Mouse (Mus musculus) heart, embryonic 16.5 days (tissue): Measurements from ENCODE around the gene Dgki. TPM values are rescaled to one million over a fixed set of nuclear protein-coding genes. Genes with fewer than 3 reads are reported as not detected.

Experiments
- ATAC-seq: fragments of 200-750 bp; cut with Nextera tagmentation; replicated peaks from 2 replicates; pipeline ENCODE4 v1.8.0; 2017; ENCODE audit warnings: moderate number of reproducible peaks; ENCODE audit not compliant: insufficient read depth, low FRiP score; ENCODE audit errors: extremely low read depth
- H3K27ac ChIP-seq: fragments of 300-500 bp; sonication (generic); 2 replicates; pipeline ENCODE4 v1.5.1; 2014; ENCODE audit warnings: mild to moderate bottlenecking, low read length, control low read depth, moderate library complexity
- H3K27me3 ChIP-seq: fragments of 300-500 bp; sonication (generic); 2 replicates; pipeline ENCODE4 v1.6.1; 2014; ENCODE audit warnings: low read length, mixed read lengths; ENCODE audit not compliant: control insufficient read depth, insufficient read depth
- H3K36me3 ChIP-seq: fragments of 300-500 bp; sonication (generic); 2 replicates; pipeline ENCODE4 v1.6.1; 2014; ENCODE audit not compliant: control insufficient read depth, insufficient read depth
- H3K4me1 ChIP-seq: fragments of 300-500 bp; sonication (generic); 2 replicates; pipeline ENCODE4 v1.6.1; 2014; ENCODE audit warnings: low read length, mixed read lengths; ENCODE audit not compliant: control insufficient read depth, insufficient read depth
- H3K4me2 ChIP-seq: fragments of 300-500 bp; sonication (generic); 2 replicates; pipeline ENCODE4 v1.6.1; 2014; ENCODE audit warnings: low read depth, mild to moderate bottlenecking, control low read depth, low read length
- H3K4me3 ChIP-seq: fragments of 300-500 bp; sonication (generic); 2 replicates; pipeline ENCODE4 v1.5.1; 2014; ENCODE audit warnings: mild to moderate bottlenecking, control low read depth, low read length
- H3K9ac ChIP-seq: fragments of 300-500 bp; sonication (generic); 2 replicates; pipeline ENCODE4 v1.6.1; 2014; ENCODE audit warnings: low read length, control low read depth
- H3K9me3 ChIP-seq: fragments of 300-500 bp; sonication (generic); replicated peaks from 2 replicates; pipeline ENCODE4 v1.6.1; 2016; ENCODE audit warnings: low read length; ENCODE audit not compliant: control insufficient read depth
- WGBS: fragments of 180-500 bp; shearing (Covaris S2); extraction: QIAGEN DNeasy Blood & Tissue Kit; methylation state at CpG from one replicate; pipeline ENCODE4 v1.1.7; 2014; 5-methylcytosine and 5-hydroxymethylcytosine counted together
- polyA plus RNA-seq: library from polyadenylated mRNA; unstranded; fragments of >200 nt; fragmentation: Nextera tagmentation; extraction: Ambion mirVana; gene quantifications from 2 replicates; pipeline ENCODE4 v1.2.1, GENCODE M21; 2015

Dgki gene
- polyA plus RNA-seq, 1 experiment from 2014 or later, result 0.47 TPM

DNA sequence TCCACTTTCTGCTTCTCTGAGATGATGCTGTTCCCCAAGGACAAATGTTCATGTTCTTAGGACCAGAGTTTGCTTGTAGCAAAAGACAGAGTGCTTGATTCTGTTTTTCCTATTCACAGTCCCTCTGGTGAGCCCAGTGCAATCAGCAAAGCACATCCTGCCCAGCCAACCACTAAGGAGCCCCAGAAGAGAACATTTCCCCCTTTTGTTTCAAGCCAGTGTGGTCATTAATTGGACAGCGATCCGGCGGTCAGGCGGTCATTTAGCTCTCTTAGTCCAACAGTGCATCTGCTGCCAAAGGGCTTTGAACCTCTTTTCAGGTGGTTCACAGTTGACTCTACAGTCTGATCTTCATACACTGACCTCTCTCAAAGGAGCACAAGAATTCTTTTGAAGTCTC is 10.6 kb upstream of the Dgki start:
- no peak overlapping the region for H3K9ac ChIP-seq
- no peaks in the 10 kb centered on the region for H3K36me3 ChIP-seq
- 75% methylated on average over 4 of the region's 4 CpGs for WGBS
- no peak overlapping the region for H3K27ac ChIP-seq
- no peaks in the 10 kb centered on the region for H3K9me3 ChIP-seq
- H3K4me2 ChIP-seq, result no peak overlapping the region
- no peaks in the 10 kb centered on the region for H3K4me1 ChIP-seq
- no peak overlapping the region for H3K4me3 ChIP-seq
- ATAC-seq, result no peak
- H3K27me3 ChIP-seq, result no peaks in the 10 kb centered on the region

DNA sequence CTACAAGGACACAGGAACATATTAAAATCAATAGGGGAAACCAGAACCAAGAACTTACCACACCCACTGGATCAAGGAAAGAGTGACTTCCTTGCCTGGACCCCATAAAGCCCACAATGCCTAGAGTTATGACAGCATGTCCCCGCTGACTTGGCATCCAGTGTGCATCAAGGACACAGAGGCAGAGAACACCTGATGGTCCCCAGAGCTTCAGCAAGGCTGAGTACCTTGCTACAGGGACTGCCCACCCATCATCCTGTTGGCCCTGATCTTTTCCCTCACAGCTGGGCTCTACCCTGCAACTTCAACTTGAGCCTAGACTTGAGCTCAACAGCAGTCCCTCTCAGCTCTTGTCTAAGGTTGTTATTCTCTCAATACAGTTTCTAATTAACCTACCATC is 6.6 kb upstream of the Dgki start:
- H3K9ac ChIP-seq, result no peak overlapping the region
- WGBS, result 78% methylated on average over 1 of the region's 1 CpGs
- H3K4me1 ChIP-seq, result no peaks in the 10 kb centered on the region
- no peak for ATAC-seq
- no peaks in the 10 kb centered on the region for H3K9me3 ChIP-seq
- H3K4me3 ChIP-seq, result no peak overlapping the region
- no peak overlapping the region for H3K27ac ChIP-seq
- H3K36me3 ChIP-seq, result no peaks in the 10 kb centered on the region
- H3K4me2 ChIP-seq, result no peak overlapping the region
- peaks cover 2% of the 10 kb centered on the region for H3K27me3 ChIP-seq

DNA sequence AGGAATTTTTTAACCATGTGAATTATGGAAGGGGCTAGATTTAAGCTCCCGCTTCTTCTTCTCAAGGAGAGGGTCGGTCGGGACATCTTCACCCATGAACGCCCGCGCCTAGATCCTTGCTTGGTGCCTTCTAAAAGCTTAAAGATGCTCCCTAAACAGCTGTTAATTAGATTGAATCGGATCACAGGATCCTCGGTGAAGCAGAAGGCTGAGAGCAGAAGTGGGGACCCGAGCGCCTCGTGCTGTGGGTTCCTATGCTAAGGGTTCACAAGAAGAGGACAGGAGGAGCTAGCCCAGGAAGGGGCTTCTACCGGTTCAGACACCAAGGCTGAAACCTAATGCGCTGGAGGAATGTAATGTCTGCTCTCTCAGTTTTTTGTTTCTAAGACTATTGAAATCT is 508 bp upstream of the Dgki start:
- Histone ChIP-seq H3K27me3 (peaks cover 41% of the 10 kb centered on the region), H3K27ac (no peak overlapping the region), H3K36me3 (no peaks in the 10 kb centered on the region), H3K4me2 (peak overlapping the region; percentile 96), H3K9me3 (no peaks in the 10 kb centered on the region), H3K4me1 (peaks cover 7% of the 10 kb centered on the region), H3K4me3 (peak overlapping the region; percentile 70; the same call in 1 of the 2 replicates), H3K9ac (no peak overlapping the region)
- ATAC-seq, result no peak
- WGBS, result 16% methylated on average over 13 of the region's 13 CpGs

DNA sequence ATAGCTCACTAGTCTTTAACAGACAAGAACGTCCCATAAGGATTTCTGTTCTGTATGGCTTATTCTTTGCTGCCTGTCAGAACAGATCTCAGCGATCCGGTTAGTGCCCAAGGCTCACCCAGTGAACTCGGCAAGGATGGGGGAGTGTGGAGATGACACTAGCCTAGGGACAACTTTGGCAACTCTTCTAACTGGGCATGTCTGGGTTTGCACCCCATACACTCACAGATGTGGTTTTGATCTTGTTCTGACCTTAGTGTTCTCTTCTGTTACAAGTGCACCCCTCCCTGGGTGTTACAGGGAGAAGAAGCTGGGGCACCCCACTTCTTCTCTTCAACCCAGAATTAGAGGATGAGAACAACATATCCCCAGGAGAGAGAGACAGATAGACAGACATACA is 1.0 kb downstream of the Dgki start:
- no peaks in the 10 kb centered on the region for H3K9me3 ChIP-seq
- no peak overlapping the region for H3K27ac ChIP-seq
- peaks cover 7% of the 10 kb centered on the region for H3K4me1 ChIP-seq
- peak overlapping the region; percentile 70 for H3K4me3 ChIP-seq
- H3K27me3 ChIP-seq, result peaks cover 41% of the 10 kb centered on the region
- H3K4me2 ChIP-seq, result peak overlapping the region; percentile 96
- no peak for ATAC-seq
- H3K36me3 ChIP-seq, result no peaks in the 10 kb centered on the region
- 36% methylated on average over 4 of the region's 4 CpGs for WGBS
- no peak overlapping the region for H3K9ac ChIP-seq

DNA sequence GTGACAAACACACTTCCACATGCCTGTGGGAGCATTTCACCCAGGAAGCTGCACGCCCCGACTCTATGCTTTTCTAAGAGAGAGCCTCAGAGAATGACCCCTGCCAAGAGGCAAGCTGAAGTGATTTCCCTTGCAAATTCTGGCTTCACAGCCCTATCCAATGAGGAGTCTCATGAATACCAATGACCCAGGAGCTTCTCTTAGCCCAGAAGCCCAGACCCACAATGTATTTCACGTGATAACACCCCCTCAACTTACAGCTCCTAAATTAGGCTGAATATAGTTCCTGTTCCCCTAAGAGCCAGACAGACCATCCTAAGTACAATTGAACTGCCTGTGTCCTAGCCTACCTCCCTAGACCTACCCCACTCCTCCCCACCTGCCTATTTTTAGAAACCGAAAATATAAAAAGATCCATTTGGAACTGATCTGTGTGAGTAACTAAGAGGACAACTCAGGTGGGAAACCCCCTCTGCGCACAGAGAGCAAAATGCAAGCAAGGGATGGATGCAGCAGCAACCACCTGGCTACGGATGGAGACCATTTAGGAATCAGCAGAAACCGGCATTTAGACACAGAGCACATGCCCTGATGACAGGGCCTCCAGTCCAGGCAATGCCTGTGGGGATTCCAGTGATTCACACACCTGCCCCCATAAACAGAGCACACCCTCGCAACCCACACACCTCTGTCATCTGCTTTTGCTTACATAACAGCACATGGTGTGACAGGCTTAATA is 2.1 kb downstream of the Dgki start:
- 49% methylated on average over 8 of the region's 8 CpGs for WGBS
- H3K36me3 ChIP-seq, result no peaks in the 10 kb centered on the region
- H3K27me3 ChIP-seq, result peaks cover 41% of the 10 kb centered on the region
- H3K4me1 ChIP-seq, result peaks cover 7% of the 10 kb centered on the region
- H3K27ac ChIP-seq, result no peak overlapping the region
- H3K9ac ChIP-seq, result no peak overlapping the region
- no peak overlapping the region for H3K4me2 ChIP-seq
- H3K4me3 ChIP-seq, result no peak overlapping the region
- no peak for ATAC-seq
- H3K9me3 ChIP-seq, result no peaks in the 10 kb centered on the region

DNA sequence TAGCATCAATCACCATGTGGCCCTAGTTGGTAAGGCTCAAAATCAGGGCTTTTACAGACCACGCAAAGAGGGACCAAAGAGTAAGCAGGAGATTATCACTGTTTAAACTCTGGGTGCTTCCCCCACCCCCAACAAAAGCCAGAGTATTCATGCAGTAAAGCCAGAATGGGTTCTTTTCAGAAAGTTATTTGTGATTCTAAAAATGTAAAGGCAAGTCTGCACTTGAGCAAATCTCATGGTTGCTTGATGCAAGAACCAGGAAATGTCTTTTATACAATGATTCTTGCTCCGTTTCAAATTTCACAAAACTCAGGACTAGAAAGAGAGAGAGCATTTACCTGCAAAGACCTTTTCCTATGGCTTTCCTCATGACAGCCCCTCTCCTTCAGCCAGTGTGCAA is 7.9 kb downstream of the Dgki start:
- no peak overlapping the region for H3K9ac ChIP-seq
- no peaks in the 10 kb centered on the region for H3K36me3 ChIP-seq
- no peak overlapping the region for H3K27ac ChIP-seq
- no peak overlapping the region for H3K4me2 ChIP-seq
- peaks cover 2% of the 10 kb centered on the region; the same call in 1 of the 2 replicates for H3K27me3 ChIP-seq
- no peak overlapping the region for H3K4me3 ChIP-seq
- WGBS, result 80% methylated on average over 2 of the region's 2 CpGs
- H3K4me1 ChIP-seq, result no peaks in the 10 kb centered on the region
- ATAC-seq, result no peak
- no peaks in the 10 kb centered on the region for H3K9me3 ChIP-seq

DNA sequence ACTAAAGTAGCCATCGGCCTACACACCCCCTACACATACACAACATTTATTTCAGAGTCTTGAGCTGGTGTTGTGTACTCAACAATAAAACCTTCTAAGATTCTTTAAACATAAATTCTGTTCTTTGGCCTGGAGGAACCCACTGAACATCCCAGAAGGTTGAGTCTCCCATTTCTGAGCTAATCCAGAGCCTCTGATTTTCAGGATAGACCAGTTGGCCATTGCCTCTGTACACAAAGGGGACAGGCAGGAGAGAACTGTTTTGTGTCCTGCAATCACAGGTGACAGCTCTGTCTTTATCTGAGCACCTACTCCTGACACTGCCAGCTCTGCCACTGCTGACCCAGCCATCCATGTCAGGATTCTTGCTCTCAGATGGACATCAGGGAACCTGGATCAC is 8.8 kb downstream of the Dgki start:
- Histone ChIP-seq H3K4me2 (no peak overlapping the region), H3K9me3 (no peaks in the 10 kb centered on the region), H3K27ac (no peak overlapping the region), H3K27me3 (no peaks in the 10 kb centered on the region), H3K4me3 (no peak overlapping the region), H3K9ac (no peak overlapping the region), H3K4me1 (no peaks in the 10 kb centered on the region), H3K36me3 (no peaks in the 10 kb centered on the region)
- WGBS, result 92% methylated on average over 1 of the region's 1 CpGs
- ATAC-seq, result no peak

DNA sequence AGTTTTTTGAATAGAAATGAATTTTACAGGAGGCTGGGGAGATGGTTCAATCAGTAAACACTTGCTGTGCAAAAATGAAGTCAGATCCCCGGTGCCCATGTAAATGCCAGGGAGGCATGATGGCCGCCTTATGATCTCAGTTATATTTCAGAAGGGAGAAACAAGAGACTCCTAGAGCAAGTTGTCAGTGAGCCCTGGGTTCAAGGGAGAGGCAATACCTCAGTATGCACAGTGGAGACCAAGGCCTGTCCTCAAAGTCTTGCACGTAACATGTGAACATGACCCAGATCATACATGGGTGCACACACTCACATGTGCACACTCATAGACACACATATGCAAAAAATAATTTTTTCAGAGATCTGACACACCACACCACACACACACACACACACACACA is 9.3 kb downstream of the Dgki start:
- no peaks in the 10 kb centered on the region for H3K36me3 ChIP-seq
- 92% methylated on average over 3 of the region's 3 CpGs for WGBS
- no peak for ATAC-seq

DNA sequence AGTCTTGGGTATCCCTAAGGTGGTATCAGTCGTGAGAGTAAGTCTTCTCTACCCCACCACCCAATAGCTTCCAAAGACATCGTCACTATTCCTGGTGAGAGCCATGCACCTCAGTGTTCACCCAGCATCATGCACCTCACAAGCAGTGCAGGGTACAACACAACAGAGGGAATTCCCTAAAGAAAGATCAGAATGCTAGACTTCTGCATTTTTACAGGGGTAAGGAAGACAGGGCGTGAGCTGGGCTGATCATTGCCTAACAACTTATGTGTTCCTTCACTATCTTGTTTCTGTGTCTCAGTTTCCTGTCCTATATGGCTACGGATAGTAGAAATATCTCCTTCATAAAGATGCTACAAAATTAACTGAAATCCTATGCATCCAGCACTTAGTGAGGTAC is 13.8 kb downstream of the Dgki start:
- Histone ChIP-seq H3K27ac (no peak overlapping the region), H3K4me2 (no peak overlapping the region), H3K27me3 (no peaks in the 10 kb centered on the region), H3K9ac (no peak overlapping the region), H3K36me3 (no peaks in the 10 kb centered on the region), H3K4me1 (peaks cover 14% of the 10 kb centered on the region), H3K9me3 (no peaks in the 10 kb centered on the region), H3K4me3 (no peak overlapping the region)
- 93% methylated on average over 4 of the region's 4 CpGs for WGBS
- no peak for ATAC-seq

More for the DNA sequence above, 9.3 kb downstream of the Dgki start:
- Histone ChIP-seq H3K4me1 (no peaks in the 10 kb centered on the region), H3K4me2 (no peak overlapping the region), H3K9me3 (no peaks in the 10 kb centered on the region), H3K9ac (no peak overlapping the region), H3K4me3 (no peak overlapping the region), H3K27me3 (no peaks in the 10 kb centered on the region), H3K27ac (no peak overlapping the region)
